Mouse (Mus musculus) embryonic facial prominence, embryonic 11.5 days (tissue): ENCODE measurements around the gene Col24a1. TPM values are rescaled to one million over a fixed set of nuclear protein-coding genes. Genes with fewer than 3 reads are reported as not detected.

Source experiments
- ATAC-seq: fragments of 200-750 bp; cut with Nextera tagmentation; replicated peaks from 2 replicates; pipeline ENCODE4 v1.8.0; 2017; ENCODE audit warnings: low read depth; ENCODE audit not compliant: insufficient number of reproducible peaks, low FRiP score, low TSS enrichment
- DNase-seq: peaks from one replicate; pipeline ENCODE4 v3.0.0-alpha.2; 2015; ENCODE audit warnings: low spot score
- H3K27ac ChIP-seq: fragments of 300-500 bp; sonication (generic); replicated peaks from 2 replicates; pipeline ENCODE4 v1.5.1; 2014; ENCODE audit warnings: mild to moderate bottlenecking, low read depth, low read length, control low read depth
- H3K27me3 ChIP-seq: fragments of 300-500 bp; sonication (generic); 2 replicates; pipeline ENCODE4 v1.6.1; 2014; ENCODE audit warnings: mild to moderate bottlenecking, low read length, moderate library complexity, mixed read lengths; ENCODE audit not compliant: control insufficient read depth, insufficient read depth
- H3K36me3 ChIP-seq: fragments of 300-500 bp; sonication (generic); replicated peaks from 2 replicates; pipeline ENCODE4 v1.6.1; 2014; ENCODE audit warnings: low read depth, mild to moderate bottlenecking, low read length, moderate library complexity, mixed read lengths; ENCODE audit not compliant: control insufficient read depth, insufficient read depth
- H3K4me1 ChIP-seq: fragments of 300-500 bp; sonication (generic); 2 replicates; pipeline ENCODE4 v1.6.1; 2014; ENCODE audit warnings: low read length, mixed read lengths; ENCODE audit not compliant: control insufficient read depth, insufficient read depth
- H3K4me2 ChIP-seq: fragments of 300-500 bp; sonication (generic); 2 replicates; pipeline ENCODE4 v1.6.1; 2014; ENCODE audit warnings: low read depth, mild to moderate bottlenecking, control low read depth, low read length, moderate library complexity
- H3K4me3 ChIP-seq: fragments of 300-500 bp; sonication (generic); 2 replicates; pipeline ENCODE4 v1.5.1; 2014; ENCODE audit warnings: low read depth, low read length, control low read depth
- H3K9ac ChIP-seq: fragments of 300-500 bp; sonication (generic); replicated peaks from 2 replicates; pipeline ENCODE4 v1.6.1; 2014; ENCODE audit warnings: mild to moderate bottlenecking, control low read depth, low read length
- H3K9me3 ChIP-seq: fragments of 300-500 bp; sonication (generic); replicated peaks from 2 replicates; pipeline ENCODE4 v1.6.1; 2016; ENCODE audit warnings: mild to moderate bottlenecking, low read length, inconsistent platforms, mixed read lengths; ENCODE audit not compliant: control insufficient read depth
- WGBS: fragments of 180-500 bp; shearing (Covaris S2); extraction: QIAGEN DNeasy Blood & Tissue Kit; methylation state at CpG from one replicate; pipeline ENCODE4 v1.1.7; 2014; 5-methylcytosine and 5-hydroxymethylcytosine counted together
- polyA plus RNA-seq: library from polyadenylated mRNA; unstranded; fragments of >200 nt; fragmentation: Nextera tagmentation; extraction: Ambion mirVana; gene quantifications from 2 replicates; pipeline ENCODE4 v1.2.1, GENCODE M21; 2014

Gene Col24a1
- polyA plus RNA-seq, 1 experiment from 2014 or later: 2.1 TPM

DNA sequence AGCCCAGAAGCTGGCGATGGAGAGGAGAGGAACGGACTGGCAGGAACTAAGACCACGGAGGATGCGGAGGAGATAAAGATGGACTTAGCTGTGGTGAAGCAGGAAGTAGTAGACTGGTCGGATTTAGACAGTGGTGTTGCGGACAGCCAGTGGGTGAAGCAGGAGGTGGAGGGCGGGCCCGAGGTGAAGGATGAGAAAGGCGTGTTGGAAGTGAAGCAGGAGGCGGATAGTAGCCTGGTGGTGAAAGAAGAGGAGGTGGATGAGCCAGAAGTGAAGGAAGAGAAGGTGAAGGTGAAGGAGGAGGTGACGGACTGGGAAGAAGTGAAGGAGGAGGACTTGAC is 284.2 kb downstream of the Col24a1 start:
- WGBS: under 1% methylated on average over 11 of the region's 11 CpGs
- H3K36me3 ChIP-seq: no peaks in the 10 kb centered on the region; the same call in none of the 2 replicates
- H3K9me3 ChIP-seq: no peaks in the 10 kb centered on the region
- H3K9ac ChIP-seq: peak overlapping the region; percentile 70
- H3K27me3 ChIP-seq: no peaks in the 10 kb centered on the region
- DNase-seq (no peak), ATAC-seq (peak; percentile 22; the same call in 1 of the 2 replicates)
- 0 out of 2 replicates have a peak, but pooled peaks cover 2% of the 10 kb centered on the region for H3K4me1 ChIP-seq
- H3K4me2 ChIP-seq: peak overlapping the region; percentile 71
- no peak overlapping the region for H3K27ac ChIP-seq
- peak overlapping the region; percentile 74 for H3K4me3 ChIP-seq

DNA sequence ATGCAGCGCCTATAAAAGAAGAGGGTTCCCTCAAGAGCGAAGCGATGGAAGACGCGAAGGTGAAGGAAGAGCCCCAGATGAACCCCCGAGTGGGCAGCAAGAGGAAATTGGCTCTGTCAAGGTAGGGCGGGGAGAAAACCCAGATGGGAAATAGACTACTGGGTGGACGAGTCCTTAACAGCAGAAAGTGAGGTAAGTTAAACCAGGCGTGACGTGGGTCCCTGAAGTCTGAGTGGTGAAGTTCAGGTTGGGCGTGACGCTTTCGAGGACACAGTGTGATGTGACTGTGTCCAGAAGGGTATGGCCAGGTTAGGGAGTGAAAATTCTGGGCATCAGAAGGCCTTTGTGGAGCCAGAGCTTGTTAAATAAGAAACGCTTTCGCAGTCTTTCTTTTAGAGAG is 284.6 kb downstream of the Col24a1 start:
- Histone ChIP-seq H3K27me3 (no peaks in the 10 kb centered on the region), H3K4me3 (peak overlapping the region; percentile 74), H3K4me2 (peak overlapping the region; percentile 71), H3K9me3 (no peaks in the 10 kb centered on the region), H3K27ac (no peak overlapping the region), H3K4me1 (0 out of 2 replicates have a peak, but pooled peaks cover 2% of the 10 kb centered on the region), H3K36me3 (no peaks in the 10 kb centered on the region; the same call in none of the 2 replicates), H3K9ac (peak overlapping the region; percentile 70)
- no peak for DNase-seq
- ATAC-seq: no peak
- 26% methylated on average over 15 of the region's 15 CpGs for WGBS

DNA sequence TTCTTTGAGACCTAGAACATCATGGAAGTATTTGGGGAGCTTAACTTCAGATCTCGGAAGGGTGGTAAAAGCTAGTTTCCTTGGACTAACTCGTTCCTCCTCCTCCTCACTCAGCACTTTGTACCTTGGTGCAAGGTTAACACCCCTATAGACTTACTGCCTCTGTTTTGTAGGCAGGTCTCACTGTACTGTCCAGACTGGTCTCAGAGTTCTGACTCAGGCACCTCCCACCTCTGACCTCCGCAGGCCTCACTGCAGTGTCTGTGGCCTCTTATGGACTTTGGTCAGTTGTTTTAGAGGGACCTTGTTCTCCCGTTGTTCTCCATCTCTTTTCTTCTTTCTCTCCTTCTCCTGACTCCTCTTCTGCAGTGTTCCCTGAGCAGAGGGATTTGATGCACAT is 290.8 kb downstream of the Col24a1 start:
- ATAC-seq: no peak
- Histone ChIP-seq H3K27me3 (no peaks in the 10 kb centered on the region), H3K36me3 (peaks cover 7% of the 10 kb centered on the region), H3K9ac (no peak overlapping the region), H3K4me3 (no peak overlapping the region), H3K9me3 (no peaks in the 10 kb centered on the region), H3K27ac (no peak overlapping the region), H3K4me1 (no peaks in the 10 kb centered on the region), H3K4me2 (no peak overlapping the region)
- DNase-seq: no peak
- WGBS: 89% methylated on average over 4 of the region's 4 CpGs

DNA sequence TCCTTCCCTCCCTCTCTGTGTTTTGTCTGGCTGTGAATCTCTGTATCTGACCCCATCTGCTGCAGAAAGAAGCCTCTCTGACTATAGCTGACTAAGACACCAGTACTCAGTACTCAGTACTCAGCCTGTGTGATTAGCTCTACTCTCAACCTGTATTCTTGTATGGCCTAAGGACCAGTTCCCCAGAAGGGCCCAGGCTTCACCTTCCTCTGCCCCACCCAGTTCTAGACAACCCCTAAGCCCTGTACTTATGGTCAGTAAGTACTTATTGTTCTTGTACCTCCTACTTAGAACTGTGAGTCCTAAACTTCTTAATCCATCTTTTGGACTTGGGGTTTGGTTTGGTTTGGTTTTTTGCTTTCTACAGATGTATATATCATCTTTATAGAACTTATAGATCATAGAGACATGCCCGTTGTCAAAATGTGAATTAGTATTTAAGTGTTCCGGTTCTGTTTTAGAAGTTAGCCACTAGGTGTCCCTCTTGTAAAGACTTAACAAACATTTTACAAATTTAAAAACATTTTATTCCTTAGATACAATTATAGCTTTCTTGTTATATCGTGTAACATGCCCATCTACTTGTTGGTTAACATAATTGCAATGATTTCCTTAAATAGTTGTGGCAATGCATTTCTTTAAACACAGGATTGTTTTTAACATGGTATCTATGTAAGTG is 291.4 kb downstream of the Col24a1 start:
- Histone ChIP-seq H3K36me3 (peaks cover 7% of the 10 kb centered on the region), H3K27me3 (no peaks in the 10 kb centered on the region), H3K4me1 (no peaks in the 10 kb centered on the region), H3K9ac (no peak overlapping the region), H3K4me2 (no peak overlapping the region), H3K9me3 (no peaks in the 10 kb centered on the region), H3K4me3 (no peak overlapping the region), H3K27ac (no peak overlapping the region)
- DNase-seq (peak; percentile 9), ATAC-seq (no peak)
- WGBS: 75% methylated on average over 3 of the region's 3 CpGs

DNA sequence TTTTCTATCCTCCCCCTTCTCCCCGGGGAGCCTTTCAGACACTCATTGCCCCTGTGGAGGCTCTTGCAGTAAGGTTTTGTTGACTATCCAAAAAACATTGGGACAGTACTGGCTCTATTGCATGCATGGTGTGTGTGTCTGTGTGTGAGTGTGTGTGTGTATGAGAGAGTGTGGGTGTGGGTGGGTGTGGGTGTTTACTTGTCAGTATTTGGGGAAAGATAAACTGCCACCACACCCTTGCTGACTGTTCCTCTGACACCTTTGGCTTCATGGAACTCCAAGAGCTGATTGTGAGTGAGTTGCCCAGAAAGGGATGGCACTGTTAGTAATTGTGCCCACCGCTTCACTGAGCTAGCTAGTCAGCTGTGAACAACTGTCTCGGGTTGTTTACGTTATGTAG is 298.3 kb downstream of the Col24a1 start:
- 89% methylated on average over 4 of the region's 4 CpGs for WGBS
- H3K27me3 ChIP-seq: no peaks in the 10 kb centered on the region
- DNase-seq (no peak), ATAC-seq (no peak)
- no peak overlapping the region for H3K27ac ChIP-seq
- no peak overlapping the region for H3K4me2 ChIP-seq
- H3K4me3 ChIP-seq: no peak overlapping the region
- no peaks in the 10 kb centered on the region for H3K9me3 ChIP-seq
- H3K36me3 ChIP-seq: peaks cover 9% of the 10 kb centered on the region
- no peak overlapping the region for H3K9ac ChIP-seq
- no peaks in the 10 kb centered on the region for H3K4me1 ChIP-seq

DNA sequence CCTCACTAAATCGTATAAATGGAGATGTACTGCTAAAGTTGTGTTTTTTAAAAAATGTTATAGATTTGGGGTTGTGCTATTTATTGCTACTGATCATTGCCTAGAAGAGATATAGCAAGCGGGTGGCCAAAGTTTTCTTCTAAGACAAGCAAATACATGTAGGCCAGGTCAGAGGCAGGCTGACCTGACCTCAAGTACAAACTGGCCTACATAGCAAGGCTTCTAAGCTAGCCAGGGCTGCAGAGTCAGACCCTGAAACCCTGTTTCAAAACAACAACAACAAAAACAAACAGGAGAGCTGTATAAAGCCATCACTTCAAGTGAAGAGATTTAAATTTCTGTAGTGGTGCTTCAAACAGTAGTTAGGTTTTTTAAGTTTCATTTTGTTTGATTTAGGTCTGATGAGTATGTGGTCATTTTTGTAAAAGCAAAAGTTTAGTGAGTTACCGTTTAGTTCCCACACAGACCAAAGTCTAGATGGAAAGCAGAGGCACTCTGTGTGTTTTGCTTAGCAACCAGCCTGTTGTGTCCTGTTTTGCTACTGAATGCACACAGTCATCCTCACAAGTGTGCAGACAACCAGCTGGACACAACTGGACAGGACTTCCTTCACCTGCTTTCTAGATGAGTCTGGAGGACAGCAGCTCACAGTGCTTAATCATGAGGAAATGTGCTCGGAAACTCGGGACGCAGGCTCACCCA is 299.7 kb downstream of the Col24a1 start:
- no peak for DNase-seq
- Histone ChIP-seq H3K36me3 (peaks cover 5% of the 10 kb centered on the region), H3K27me3 (no peaks in the 10 kb centered on the region)

DNA sequence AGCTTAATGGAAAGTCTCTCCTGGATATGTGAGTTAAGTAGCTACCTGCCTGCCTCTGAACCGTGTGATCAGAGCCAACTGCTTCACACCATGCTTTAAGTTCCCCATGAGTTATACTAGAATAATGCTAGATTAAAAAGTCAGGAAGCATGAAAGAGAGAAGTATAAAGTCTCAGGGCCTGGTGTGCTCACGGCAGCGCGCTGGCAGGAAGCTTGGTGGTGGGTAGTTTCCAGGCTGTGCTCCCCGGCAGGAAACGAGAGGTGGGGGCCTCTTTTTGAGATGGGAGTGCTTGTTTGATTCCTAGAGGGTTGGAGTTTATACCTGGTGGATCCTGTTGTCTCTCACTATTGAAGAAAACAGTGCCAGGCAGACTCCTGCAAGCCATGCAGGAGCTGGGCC is 303.1 kb downstream of the Col24a1 start:
- H3K27ac ChIP-seq: no peak overlapping the region

More for the DNA sequence above, 299.7 kb downstream of the Col24a1 start:
- Histone ChIP-seq H3K4me3 (no peak overlapping the region), H3K9me3 (no peaks in the 10 kb centered on the region), H3K27ac (no peak overlapping the region), H3K4me1 (no peaks in the 10 kb centered on the region), H3K4me2 (no peak overlapping the region), H3K9ac (no peak overlapping the region)
- no peak for ATAC-seq
- whole genome bisulfite sequencing: 91% methylated on average over 6 of the region's 6 CpGs

DNA sequence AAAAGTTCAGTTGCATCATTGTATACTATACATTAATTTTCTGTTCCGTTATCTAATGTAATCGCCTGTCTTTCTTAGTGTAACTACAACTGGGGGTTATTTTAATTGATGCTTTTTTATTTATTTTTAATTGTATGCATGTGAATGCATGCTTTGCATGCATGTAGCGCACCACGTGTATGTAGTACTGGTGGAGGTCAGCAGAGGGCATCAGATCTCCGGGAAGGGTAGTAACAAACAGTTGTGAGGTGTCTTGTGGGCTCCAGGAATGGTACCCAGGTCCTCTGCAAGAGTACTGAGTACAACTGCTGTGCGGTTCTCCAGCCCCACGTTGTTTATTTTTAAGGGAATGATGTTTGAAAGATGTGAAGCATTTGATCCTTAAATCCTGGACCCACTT is 306.8 kb downstream of the Col24a1 start:
- Histone ChIP-seq H3K9me3 (no peaks in the 10 kb centered on the region), H3K4me2 (no peak overlapping the region), H3K9ac (no peak overlapping the region), H3K27me3 (no peaks in the 10 kb centered on the region), H3K36me3 (peaks cover 2% of the 10 kb centered on the region), H3K27ac (no peak overlapping the region), H3K4me3 (no peak overlapping the region), H3K4me1 (no peaks in the 10 kb centered on the region)
- WGBS: 95% methylated on average over 7 of the region's 7 CpGs
- no peak for DNase-seq
- no peak for ATAC-seq

More for the DNA sequence above, 303.1 kb downstream of the Col24a1 start:
- peaks cover 2% of the 10 kb centered on the region for H3K36me3 ChIP-seq
- 93% methylated on average over 6 of the region's 6 CpGs for WGBS
- DNase-seq: no peak
- H3K4me1 ChIP-seq: no peaks in the 10 kb centered on the region
- H3K9ac ChIP-seq: no peak overlapping the region
- no peaks in the 10 kb centered on the region for H3K9me3 ChIP-seq
- ATAC-seq: no peak
- H3K27me3 ChIP-seq: no peaks in the 10 kb centered on the region
- H3K4me2 ChIP-seq: no peak overlapping the region
- H3K4me3 ChIP-seq: no peak overlapping the region
